Mouse (Mus musculus) heart, postnatal 25 days (tissue): ENCODE data around the gene Dbf4. TPM values are rescaled to one million over a fixed set of nuclear protein-coding genes. Genes with fewer than 3 reads are reported as not detected.
A peak's percentile ranks its signal among the peaks of the same experiment; 100 is the strongest.

Source experiments
- DNase-seq: peaks from one replicate; pipeline ENCODE4 v3.0.0; 2022; ENCODE audit warnings: low spot score
- intact Hi-C: fragments of 180-260 bp; cut with DNase I; formaldehyde crosslinking; loops from one replicate; pipeline ENCODE4 v1.15.1; 2025
- total RNA-seq, 2 experiments: library from RNA; stranded (reverse); gene quantifications; 2 replicates each; pipeline ENCODE4 v1.2.3; 2021

Dbf4 gene
- total RNA-seq, 2 experiments from 2014 or later: 1.3 to 2.7 TPM

GRCm38 (mm10) chr5:8368328-8368692 is 54.2 kb downstream of the Dbf4 start:
- no peak for DNase-seq
- intact Hi-C loops: loop anchor here (10.0 kb wide), 1 partner anchor 204 kb away; no protein-coding TSS in a partner anchor

- intact Hi-C loops: loop anchor here (10.0 kb wide), 1 partner anchor 203 kb away; no protein-coding TSS in a partner anchor
- DNase-seq: peak; percentile 64
Observed at GRCm38 (mm10) chr5:8367614-8368327, 54.7 kb downstream of the Dbf4 start, which contains the start of gene Adam22. Adam22 (minus strand) TSS chr5:8368160.

- intact Hi-C loops: loop anchor here (10.0 kb wide), 1 partner anchor 202 kb away; no protein-coding TSS in a partner anchor
- no peak for DNase-seq
Observed at GRCm38 (mm10) chr5:8366771-8367613, 55.5 kb downstream of the Dbf4 start.

GRCm38 (mm10) chr5:8362361-8362760 is 60.2 kb downstream of the Dbf4 start:
- no peak for DNase-seq
- intact Hi-C loops: loop anchor here (10.0 kb wide), 1 partner anchor 198 kb away; no protein-coding TSS in a partner anchor

- intact Hi-C loops: no loop called here
- DNase-seq: no peak
Observed at GRCm38 (mm10) chr5:8357677-8358076, 64.8 kb downstream of the Dbf4 start.

GRCm38 (mm10) chr5:8356885-8357651 is 65.4 kb downstream of the Dbf4 start:
- DNase-seq: no peak
- intact Hi-C loops: no loop called here

- intact Hi-C loops: no loop called here
- no peak for DNase-seq
Observed at GRCm38 (mm10) chr5:8356326-8356725, 66.2 kb downstream of the Dbf4 start.

GRCm38 (mm10) chr5:8349557-8349956 is 73.0 kb downstream of the Dbf4 start:
- DNase-seq: no peak
- intact Hi-C loops: no loop called here

Other genes with a start within 250 kb of the Dbf4 start
- 1 to 10 TPM; 3.0 to 3.8 TPM for gene Adam22, start 54.6 kb downstream of the Dbf4 start, total RNA-seq
- 1 to 10 TPM; 7.5 to 7.6 TPM for gene Slc25a40, start 134 bp upstream of the Dbf4 start, total RNA-seq
- gene Rundc3b, start 200.2 kb upstream of the Dbf4 start, total RNA-seq: under 1 TPM; 0.36 to 0.57 TPM
- 10 to 100 TPM in 1 of 2 experiments, 1 to 10 TPM in 1; 8.1 to 11.9 TPM for gene Abcb1a, start 237.4 kb upstream of the Dbf4 start, total RNA-seq